Mouse (Mus musculus): Measurements from ENCODE around the gene Gm9767.

The Gm9767 gene

GRCm38 (mm10) chr10:26077671-26078481, at the start of gene Gm9767:
Gm9767 (plus strand) TSS chr10:26078255.
- in situ Hi-C loops (cut with MboI), result no loop called here

GRCm38 (mm10) chr10:26034931-26035330, 43.1 kb upstream of the Gm9767 start:
- in situ Hi-C loops (cut with MboI), result no loop called here

GRCm38 (mm10) chr10:26051177-26051576, 26.9 kb upstream of the Gm9767 start:
- in situ Hi-C loops (cut with MboI), result no loop called here

- in situ Hi-C loops (cut with MboI), result no loop called here
These were observed 18.3 kb upstream of the Gm9767 start for GRCm38 (mm10) chr10:26059662-26060307.

GRCm38 (mm10) chr10:26063071-26063470, 15.0 kb upstream of the Gm9767 start:
- in situ Hi-C loops (cut with MboI), result no loop called here

GRCm38 (mm10) chr10:26071986-26072385, 6.1 kb upstream of the Gm9767 start:
- in situ Hi-C loops (cut with MboI), result no loop called here

- in situ Hi-C loops (cut with MboI), result no loop called here
These were observed 1.1 kb upstream of the Gm9767 start for GRCm38 (mm10) chr10:26076949-26077348.

- in situ Hi-C loops (cut with MboI), result no loop called here
These were observed 577 bp downstream of the Gm9767 start, which contains the start of gene Tmem200a for GRCm38 (mm10) chr10:26078521-26079142. Tmem200a (minus strand) TSS chr10:26079052.

GRCm38 (mm10) chr10:26079678-26080077, 1.6 kb downstream of the Gm9767 start:
- in situ Hi-C loops (cut with MboI), result no loop called here

GRCm38 (mm10) chr10:26082081-26082480, 4.0 kb downstream of the Gm9767 start:
- in situ Hi-C loops (cut with MboI), result no loop called here

- in situ Hi-C loops (cut with MboI), result no loop called here
These were observed 25.4 kb downstream of the Gm9767 start for GRCm38 (mm10) chr10:26103330-26103982.

GRCm38 (mm10) chr10:26114409-26114808, 36.4 kb downstream of the Gm9767 start:
- in situ Hi-C loops (cut with MboI), result no loop called here

- in situ Hi-C loops (cut with MboI), result no loop called here
These were observed 41.2 kb downstream of the Gm9767 start for GRCm38 (mm10) chr10:26119067-26119821.

GRCm38 (mm10) chr10:26119822-26120183, 41.7 kb downstream of the Gm9767 start:
- in situ Hi-C loops (cut with MboI), result no loop called here
